Mouse (Mus musculus): ENCODE data around the gene Cxcl2.

DNA sequence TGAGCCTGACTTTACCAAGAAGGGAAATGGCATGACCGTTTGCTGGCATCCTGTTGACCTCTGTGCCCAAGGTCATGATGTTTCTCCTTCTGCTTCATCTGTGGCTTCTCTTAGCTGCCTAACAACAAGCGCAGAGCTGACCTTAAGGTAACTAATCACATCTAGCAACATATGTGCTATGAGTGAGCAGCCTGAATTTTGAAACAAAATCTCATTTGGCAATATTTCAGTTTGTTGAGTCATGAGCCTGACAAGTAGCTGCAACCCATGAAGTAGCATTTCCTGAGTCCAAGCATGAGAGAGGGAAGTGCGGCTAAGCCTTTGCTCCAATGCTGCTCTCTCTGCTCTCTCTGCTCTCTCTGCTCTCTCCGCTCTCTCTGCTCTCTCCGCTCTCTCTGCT is 22.0 kb upstream of the Cxcl2 start:
- TF ChIP-seq USF1 (IDR thresholded peaks at IDR 0.05; ENCODE audit: low read depth) (no peak), SRF (IDR thresholded peaks at IDR 0.05; ENCODE audit: control insufficient read depth, insufficient read length, low read depth) (no peak), POLR2A (IDR thresholded peaks at IDR 0.05; ENCODE audit: insufficient read length, low read depth) (no peak), MAX (IDR thresholded peaks at IDR 0.05; ENCODE audit: low read depth) (no peak), POLR2AphosphoS2 (IDR thresholded peaks at IDR 0.05; ENCODE audit: insufficient read length, low read depth) (no peak), MYOG (IDR thresholded peaks at IDR 0.05; ENCODE audit: control insufficient read depth in 1 of 3, insufficient read depth in 1 of 3, insufficient read length in 2 of 3, low read depth in 2 of 3) (no peak), MYOD1 (IDR thresholded peaks at IDR 0.05; ENCODE audit: control insufficient read depth in 1 of 3, insufficient read length in 2 of 3, low read depth in 2 of 3) (no peak), TCF12 (IDR thresholded peaks at IDR 0.05; ENCODE audit: insufficient read depth, poor library complexity, severe bottlenecking) (no peak), REST (IDR thresholded peaks at IDR 0.05; ENCODE audit: insufficient read depth, insufficient read length) (no peak)
